Mouse (Mus musculus): ENCODE data around the gene Steap3. TPM values are rescaled to one million over a fixed set of nuclear protein-coding genes. Genes with fewer than 3 reads are reported as not detected.

Gene Steap3
- polyA plus RNA-seq, 1 experiment, result 9.4 TPM

DNA sequence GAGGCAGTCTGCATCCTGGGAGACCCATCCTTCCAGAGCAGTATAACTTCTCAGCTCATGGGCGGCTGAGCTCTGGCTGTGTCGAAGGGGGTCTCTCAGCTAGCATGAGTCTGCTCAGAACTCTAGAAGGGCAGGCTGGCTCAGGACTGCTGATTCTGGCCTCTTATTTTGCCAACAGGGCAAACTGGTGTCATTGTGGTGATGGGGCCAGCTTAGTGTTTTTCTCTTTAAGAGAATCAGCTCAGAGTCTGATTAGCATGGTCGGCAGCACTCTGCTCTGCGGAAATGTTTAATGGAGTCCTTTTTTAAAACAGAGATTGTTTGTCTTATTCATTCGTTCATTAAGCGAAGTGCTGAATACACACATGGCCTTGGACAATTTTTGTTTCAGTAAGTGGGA, 83.3 kb downstream of the Steap3 start:
- Histone ChIP-seq H3K9me3 (replicated peaks; ENCODE audit: control insufficient read depth, insufficient read depth, low read length, poor library complexity, severe bottlenecking) (no peaks in the 10 kb centered on the region), H3K4me3 (ENCODE audit: low read depth, low read length) (no peak overlapping the region), H3K36me3 (ENCODE audit: control insufficient read depth, insufficient read depth, low read length, poor library complexity, severe bottlenecking) (no peaks in the 10 kb centered on the region), H3K9ac (ENCODE audit: low read depth, poor library complexity, severe bottlenecking) (no peak overlapping the region), H3K27ac (ENCODE audit: insufficient read depth, low read length) (no peak overlapping the region), H3K27me3 (ENCODE audit: control insufficient read depth, insufficient read depth, low read length, poor library complexity, severe bottlenecking) (no peaks in the 10 kb centered on the region), H3K4me1 (ENCODE audit: control insufficient read depth, insufficient read depth, low read length) (no peaks in the 10 kb centered on the region)
- TF ChIP-seq POLR2A (IDR thresholded peaks at IDR 0.05; ENCODE audit: insufficient read depth, low read length) (no peak), CTCF (IDR thresholded peaks at IDR 0.05; ENCODE audit: low read depth, low read length) (no peak), EP300 (IDR thresholded peaks at IDR 0.05; ENCODE audit: insufficient read depth, low read depth, low read length) (no peak)

DNA sequence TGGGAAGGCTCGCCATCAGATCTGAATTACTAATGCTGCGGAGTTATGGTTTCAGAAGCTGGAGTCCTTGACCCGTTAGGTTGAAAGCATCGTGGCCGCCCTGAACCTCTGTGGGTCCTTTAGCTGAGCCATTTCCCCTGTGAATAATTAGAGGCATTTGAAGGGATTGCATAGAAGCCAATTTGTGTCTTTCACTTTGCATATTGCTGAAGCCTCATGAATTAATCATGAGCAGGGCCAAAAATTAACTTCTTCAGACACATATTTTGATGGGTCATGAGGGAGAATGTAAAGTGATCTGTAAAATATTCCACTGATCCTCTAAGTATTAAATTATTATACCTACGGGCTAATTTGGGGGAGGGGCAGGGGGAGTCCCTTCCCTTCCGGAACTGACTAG, 85.4 kb downstream of the Steap3 start:
- no peaks in the 10 kb centered on the region for H3K36me3 ChIP-seq (ENCODE audit: control insufficient read depth, insufficient read depth, low read length, poor library complexity, severe bottlenecking)
- no peak overlapping the region for H3K27ac ChIP-seq (ENCODE audit: insufficient read depth, low read length)
- no peaks in the 10 kb centered on the region for H3K9me3 ChIP-seq (replicated peaks; ENCODE audit: control insufficient read depth, insufficient read depth, low read length, poor library complexity, severe bottlenecking)
- no peaks in the 10 kb centered on the region for H3K27me3 ChIP-seq (ENCODE audit: control insufficient read depth, insufficient read depth, low read length, poor library complexity, severe bottlenecking)
- H3K9ac ChIP-seq (ENCODE audit: low read depth, poor library complexity, severe bottlenecking), result no peak overlapping the region
- no peaks in the 10 kb centered on the region for H3K4me1 ChIP-seq (ENCODE audit: control insufficient read depth, insufficient read depth, low read length)
- H3K4me3 ChIP-seq (ENCODE audit: low read depth, low read length), result no peak overlapping the region
- no peak for TF ChIP-seq POLR2A (IDR thresholded peaks at IDR 0.05; ENCODE audit: insufficient read depth, low read length)
- no peak for TF ChIP-seq CTCF (IDR thresholded peaks at IDR 0.05; ENCODE audit: low read depth, low read length)
- no peak for TF ChIP-seq EP300 (IDR thresholded peaks at IDR 0.05; ENCODE audit: insufficient read depth, low read depth, low read length)

DNA sequence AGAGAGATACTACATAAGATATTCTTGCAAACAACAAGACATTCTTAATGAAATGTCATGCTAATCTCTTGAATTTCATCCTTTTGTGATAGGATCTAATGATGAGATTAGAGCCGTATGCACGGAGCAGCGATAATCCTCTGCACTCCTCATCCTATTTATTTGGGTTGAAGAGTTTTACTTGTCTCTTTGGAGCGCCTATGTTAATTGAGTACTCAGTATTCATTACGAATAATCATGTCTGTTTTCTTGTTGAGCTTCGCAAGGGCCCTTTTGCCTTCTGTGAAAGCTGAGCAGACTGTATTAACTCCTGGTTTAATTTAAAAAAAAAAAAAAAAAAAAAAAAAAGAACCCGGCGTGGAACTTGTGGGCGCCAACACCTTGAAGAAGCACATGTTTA, 85.8 kb downstream of the Steap3 start:
- H3K27ac ChIP-seq (ENCODE audit: insufficient read depth, low read length), result no peak overlapping the region
- no peaks in the 10 kb centered on the region for H3K27me3 ChIP-seq (ENCODE audit: control insufficient read depth, insufficient read depth, low read length, poor library complexity, severe bottlenecking)
- no peak overlapping the region for H3K9ac ChIP-seq (ENCODE audit: low read depth, poor library complexity, severe bottlenecking)
- no peak overlapping the region for H3K4me3 ChIP-seq (ENCODE audit: low read depth, low read length)
- H3K36me3 ChIP-seq (ENCODE audit: control insufficient read depth, insufficient read depth, low read length, poor library complexity, severe bottlenecking), result no peaks in the 10 kb centered on the region
- H3K9me3 ChIP-seq (replicated peaks; ENCODE audit: control insufficient read depth, insufficient read depth, low read length, poor library complexity, severe bottlenecking), result no peaks in the 10 kb centered on the region
- TF ChIP-seq POLR2A (IDR thresholded peaks at IDR 0.05; ENCODE audit: insufficient read depth, low read length) (no peak), CTCF (IDR thresholded peaks at IDR 0.05; ENCODE audit: low read depth, low read length) (no peak), EP300 (IDR thresholded peaks at IDR 0.05; ENCODE audit: insufficient read depth, low read depth, low read length) (no peak)
- no peaks in the 10 kb centered on the region for H3K4me1 ChIP-seq (ENCODE audit: control insufficient read depth, insufficient read depth, low read length)

- Histone ChIP-seq H3K27me3 (ENCODE audit: control insufficient read depth, insufficient read depth, low read length, poor library complexity, severe bottlenecking) (no peaks in the 10 kb centered on the region), H3K27ac (ENCODE audit: insufficient read depth, low read length) (no peak overlapping the region), H3K36me3 (ENCODE audit: control insufficient read depth, insufficient read depth, low read length, poor library complexity, severe bottlenecking) (no peaks in the 10 kb centered on the region), H3K9ac (ENCODE audit: low read depth, poor library complexity, severe bottlenecking) (no peak overlapping the region), H3K9me3 (replicated peaks; ENCODE audit: control insufficient read depth, insufficient read depth, low read length, poor library complexity, severe bottlenecking) (no peaks in the 10 kb centered on the region), H3K4me3 (ENCODE audit: low read depth, low read length) (no peak overlapping the region), H3K4me1 (ENCODE audit: control insufficient read depth, insufficient read depth, low read length) (no peaks in the 10 kb centered on the region)
- TF ChIP-seq CTCF (IDR thresholded peaks at IDR 0.05; ENCODE audit: low read depth, low read length) (no peak), EP300 (IDR thresholded peaks at IDR 0.05; ENCODE audit: insufficient read depth, low read depth, low read length) (no peak), POLR2A (IDR thresholded peaks at IDR 0.05; ENCODE audit: insufficient read depth, low read length) (no peak)
Observed at GRCm38 (mm10) chr1:120186204-120186603, 86.3 kb downstream of the Steap3 start.

- no peak overlapping the region for H3K9ac ChIP-seq (ENCODE audit: low read depth, poor library complexity, severe bottlenecking)
- TF ChIP-seq EP300 (IDR thresholded peaks at IDR 0.05; ENCODE audit: insufficient read depth, low read depth, low read length) (no peak), POLR2A (IDR thresholded peaks at IDR 0.05; ENCODE audit: insufficient read depth, low read length) (no peak), CTCF (IDR thresholded peaks at IDR 0.05; ENCODE audit: low read depth, low read length) (no peak)
Observed at GRCm38 (mm10) chr1:120177141-120177540, 95.4 kb downstream of the Steap3 start.

GRCm38 (mm10) chr1:120176313-120176712, 96.2 kb downstream of the Steap3 start:
- H3K4me1 ChIP-seq (ENCODE audit: control insufficient read depth, insufficient read depth, low read length), result no peaks in the 10 kb centered on the region
- TF ChIP-seq CTCF (IDR thresholded peaks at IDR 0.05; ENCODE audit: low read depth, low read length) (no peak), EP300 (IDR thresholded peaks at IDR 0.05; ENCODE audit: insufficient read depth, low read depth, low read length) (no peak), POLR2A (IDR thresholded peaks at IDR 0.05; ENCODE audit: insufficient read depth, low read length) (no peak)
- no peak overlapping the region for H3K4me3 ChIP-seq (ENCODE audit: low read depth, low read length)
- no peaks in the 10 kb centered on the region for H3K36me3 ChIP-seq (ENCODE audit: control insufficient read depth, insufficient read depth, low read length, poor library complexity, severe bottlenecking)
- no peak overlapping the region for H3K27ac ChIP-seq (ENCODE audit: insufficient read depth, low read length)
- no peaks in the 10 kb centered on the region for H3K9me3 ChIP-seq (replicated peaks; ENCODE audit: control insufficient read depth, insufficient read depth, low read length, poor library complexity, severe bottlenecking)
- H3K9ac ChIP-seq (ENCODE audit: low read depth, poor library complexity, severe bottlenecking), result no peak overlapping the region
- no peaks in the 10 kb centered on the region for H3K27me3 ChIP-seq (ENCODE audit: control insufficient read depth, insufficient read depth, low read length, poor library complexity, severe bottlenecking)

More at GRCm38 (mm10) chr1:120177141-120177540, 95.4 kb downstream of the Steap3 start:
- no peaks in the 10 kb centered on the region for H3K36me3 ChIP-seq (ENCODE audit: control insufficient read depth, insufficient read depth, low read length, poor library complexity, severe bottlenecking)
- H3K27me3 ChIP-seq (ENCODE audit: control insufficient read depth, insufficient read depth, low read length, poor library complexity, severe bottlenecking), result no peaks in the 10 kb centered on the region
- H3K4me1 ChIP-seq (ENCODE audit: control insufficient read depth, insufficient read depth, low read length), result no peaks in the 10 kb centered on the region
- no peak overlapping the region for H3K27ac ChIP-seq (ENCODE audit: insufficient read depth, low read length)
- H3K4me3 ChIP-seq (ENCODE audit: low read depth, low read length), result no peak overlapping the region
- H3K9me3 ChIP-seq (replicated peaks; ENCODE audit: control insufficient read depth, insufficient read depth, low read length, poor library complexity, severe bottlenecking), result no peaks in the 10 kb centered on the region
